Mouse (Mus musculus) forebrain, embryonic 16.5 days (tissue): ENCODE data around the gene Ncoa3. TPM values are rescaled to one million over a fixed set of nuclear protein-coding genes. Genes with fewer than 3 reads are reported as not detected.
A peak's percentile ranks its signal among the peaks of the same experiment; 100 is the strongest.
"Not testable (repeated sequence)": the region's sequence is repeated elsewhere in the genome, so short reads cannot be mapped to it uniquely, and the experiment has no call there.

Experiments
- ATAC-seq: fragments of 200-750 bp; cut with Nextera tagmentation; 2 replicates; pipeline ENCODE4 v1.8.0; 2017; ENCODE audit warnings: mild to moderate bottlenecking, moderate library complexity
- H3K27ac ChIP-seq: fragments of 300-500 bp; sonication (generic); 2 replicates; pipeline ENCODE4 v1.5.1; 2014; ENCODE audit warnings: low read length, control low read depth
- H3K27me3 ChIP-seq: fragments of 300-500 bp; sonication (generic); replicated peaks from 2 replicates; pipeline ENCODE4 v1.6.1; 2014; ENCODE audit warnings: low read length; ENCODE audit not compliant: control insufficient read depth, insufficient read depth
- H3K36me3 ChIP-seq: fragments of 300-500 bp; sonication (generic); 2 replicates; pipeline ENCODE4 v1.6.1; 2014; ENCODE audit not compliant: control insufficient read depth, insufficient read depth
- H3K4me1 ChIP-seq: fragments of 300-500 bp; sonication (generic); replicated peaks from 2 replicates; pipeline ENCODE4 v1.6.1; 2014; ENCODE audit warnings: low read length; ENCODE audit not compliant: control insufficient read depth, insufficient read depth
- H3K4me2 ChIP-seq: fragments of 300-500 bp; sonication (generic); 2 replicates; pipeline ENCODE4 v1.6.1; 2014; ENCODE audit warnings: mild to moderate bottlenecking, low read length, control low read depth
- H3K4me3 ChIP-seq: fragments of 300-500 bp; sonication (generic); replicated peaks from 2 replicates; pipeline ENCODE4 v1.5.1; 2014; ENCODE audit warnings: mild to moderate bottlenecking, low read length, control low read depth
- H3K9ac ChIP-seq: fragments of 300-500 bp; sonication (generic); replicated peaks from 2 replicates; pipeline ENCODE4 v1.6.1; 2014; ENCODE audit warnings: low read depth, low read length, control low read depth
- H3K9me3 ChIP-seq: fragments of 300-500 bp; sonication (generic); 2 replicates; pipeline ENCODE4 v1.6.1; 2016; ENCODE audit warnings: low read length; ENCODE audit not compliant: control insufficient read depth
- WGBS: fragments of 180-500 bp; shearing (Covaris S2); extraction: QIAGEN DNeasy Blood & Tissue Kit; methylation state at CpG from one replicate; pipeline ENCODE4 v1.1.7; 2014; 5-methylcytosine and 5-hydroxymethylcytosine counted together
- polyA plus RNA-seq: library from polyadenylated mRNA; unstranded; fragments of >200 nt; fragmentation: Nextera tagmentation; extraction: Ambion mirVana; gene quantifications from 2 replicates; pipeline ENCODE4 v1.2.1, GENCODE M21; 2015

Ncoa3 gene
- polyA plus RNA-seq, result 10.6 and 11.3 TPM in 2 replicates

DNA sequence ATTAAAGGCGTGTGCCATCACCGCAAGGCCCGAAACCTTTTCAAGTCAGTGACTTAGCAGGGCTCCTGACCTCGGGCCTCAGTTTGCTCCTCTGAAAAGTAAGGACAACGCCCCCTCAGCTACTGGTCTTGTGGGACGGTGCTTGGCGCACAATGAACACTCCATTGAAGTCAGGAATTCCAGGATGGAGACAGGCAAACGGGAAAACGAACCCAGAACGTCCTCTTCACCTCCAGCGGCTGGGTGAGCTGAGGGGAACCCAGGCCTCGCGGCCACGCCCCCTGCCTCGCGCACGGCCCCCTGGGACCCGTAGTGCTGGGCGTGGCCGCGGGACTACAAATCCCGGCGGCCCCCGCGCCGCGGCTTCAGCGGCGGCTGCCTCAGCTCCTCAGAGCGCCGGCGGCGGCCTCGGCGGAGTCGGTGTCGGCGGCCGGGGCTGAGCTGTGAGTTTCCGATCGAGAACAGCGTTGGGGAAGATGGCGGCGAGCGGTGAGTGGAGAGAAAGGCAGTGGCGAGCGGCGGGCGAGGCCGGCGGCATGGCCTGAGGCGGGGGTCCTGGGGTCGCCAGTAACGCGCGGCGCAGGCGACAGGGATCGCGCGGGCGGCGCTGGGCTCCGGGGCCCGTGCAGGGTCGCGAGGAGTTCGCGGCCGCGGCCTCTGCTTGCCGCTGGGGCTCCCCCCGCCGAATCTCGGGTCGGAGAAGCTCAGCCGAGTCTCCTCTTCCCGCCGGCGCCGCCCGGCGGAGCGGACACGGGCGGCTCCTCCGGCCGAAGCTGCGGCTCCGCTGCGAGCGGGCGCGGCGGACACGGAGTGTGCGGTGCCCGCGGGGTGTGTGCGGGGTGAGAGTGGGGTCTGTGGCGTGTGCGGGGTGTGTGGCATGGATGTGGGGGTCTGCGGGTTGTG, at the start of gene Ncoa3:
Gene Ncoa3, plus strand, starts transcription at position 367 of the 903 bp plus-strand sequence.
- peak; percentile 99 for ATAC-seq
- Histone ChIP-seq H3K27me3 (no peaks in the 10 kb centered on the region), H3K9me3 (no peaks in the 10 kb centered on the region), H3K9ac (peak within 1 kb of the TSS; percentile 86), H3K4me3 (peak within 1 kb of the TSS; percentile 61), H3K4me1 (peaks cover 8% of the 10 kb centered on the region), H3K36me3 (no peaks in the 10 kb centered on the region), H3K27ac (peak within 1 kb of the TSS; percentile 83), H3K4me2 (peak within 1 kb of the TSS; percentile 84)
- 2% methylated on average over 91 of the region's 103 CpGs for WGBS

DNA sequence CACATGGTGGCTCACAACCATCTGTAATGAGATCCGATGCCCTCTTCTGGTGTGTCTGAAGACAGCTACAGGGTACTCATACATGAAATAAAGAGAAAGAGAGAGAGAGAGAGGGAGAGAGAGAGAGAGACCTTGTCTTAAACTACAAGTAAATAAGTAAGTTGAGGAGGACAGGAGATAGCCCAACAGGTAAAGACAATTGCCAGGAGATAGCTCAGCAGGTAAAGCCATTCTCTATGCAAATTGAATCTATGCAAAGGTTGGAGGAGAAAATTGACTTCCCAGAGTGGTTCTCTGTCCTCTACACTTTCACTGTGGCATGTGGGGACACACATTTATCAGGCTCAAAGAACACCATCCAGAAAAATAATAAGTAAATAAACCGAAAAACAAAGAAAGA, 49.3 kb upstream of the Ncoa3 start:
- H3K9ac ChIP-seq, result no peak overlapping the region
- H3K36me3 ChIP-seq, result no peaks in the 10 kb centered on the region
- no peaks in the 10 kb centered on the region for H3K4me1 ChIP-seq
- no peak overlapping the region for H3K4me2 ChIP-seq
- no peaks in the 10 kb centered on the region for H3K9me3 ChIP-seq
- H3K27ac ChIP-seq, result no peak overlapping the region
- no peak overlapping the region for H3K4me3 ChIP-seq
- 98% methylated on average over 2 of the region's 2 CpGs for WGBS
- no peaks in the 10 kb centered on the region for H3K27me3 ChIP-seq
- ATAC-seq, result no peak

DNA sequence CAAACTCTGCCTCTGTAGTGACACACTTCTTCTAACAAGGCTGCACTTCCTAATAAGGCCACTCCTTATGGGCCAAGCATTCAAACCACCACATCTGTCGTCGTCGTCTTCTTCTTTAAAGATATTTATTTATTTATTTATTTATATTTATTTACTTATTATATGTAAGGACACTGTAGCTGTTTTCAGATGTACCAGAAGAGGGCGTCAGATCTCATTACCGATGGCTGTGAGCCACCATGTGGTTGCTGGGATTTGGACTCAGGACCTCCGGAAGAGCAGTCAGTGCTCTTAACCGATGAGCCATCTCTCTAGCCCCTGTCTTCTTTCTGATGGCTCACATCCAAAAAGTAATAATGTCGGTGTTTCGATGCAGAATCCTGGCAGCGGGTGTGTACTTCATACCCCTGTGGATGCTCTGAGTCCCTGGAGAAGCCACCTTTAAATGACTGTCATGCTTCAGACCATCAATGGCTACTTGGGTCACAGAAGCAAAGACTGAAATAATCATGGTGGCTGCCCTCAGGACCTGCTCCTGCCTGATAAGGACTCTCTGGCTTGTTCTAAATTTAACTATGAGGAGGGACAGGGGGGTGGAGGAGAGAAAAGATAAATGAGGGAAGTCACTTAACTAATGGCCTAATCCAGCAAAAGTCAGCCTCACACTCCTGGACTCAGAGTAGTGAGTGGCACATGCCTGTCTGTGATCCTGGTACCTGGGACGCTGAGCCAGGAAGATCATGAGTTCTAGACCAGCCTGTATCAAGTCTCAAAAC, 47.7 kb upstream of the Ncoa3 start:
- WGBS, result 78% methylated on average over 11 of the region's 11 CpGs

DNA sequence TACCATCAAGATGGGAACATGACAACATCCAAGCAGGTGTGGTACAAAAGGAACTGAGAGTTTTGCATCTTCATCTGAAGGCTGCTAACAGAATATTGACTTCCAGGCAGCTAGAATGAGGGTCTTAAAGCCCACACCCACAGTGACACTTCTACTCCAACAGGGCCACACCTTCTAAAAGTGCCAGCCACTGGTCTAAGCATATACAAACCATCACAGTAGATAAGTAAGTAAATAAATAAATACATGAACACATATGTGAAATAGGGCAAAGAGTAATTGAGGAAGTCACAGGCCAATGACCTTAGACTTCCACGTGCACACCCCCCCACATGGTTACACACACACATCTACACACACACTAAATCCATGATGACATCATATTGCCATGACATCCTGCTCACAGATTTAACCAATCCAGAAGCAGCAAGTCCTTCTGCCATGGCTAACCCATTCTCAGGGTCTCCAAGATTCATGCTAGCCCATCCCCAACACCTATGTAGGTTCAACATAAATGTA, 46.3 kb upstream of the Ncoa3 start:
- 87% methylated on average over 1 of the region's 1 CpGs for WGBS
- no peak for ATAC-seq

More for the DNA sequence above, 47.7 kb upstream of the Ncoa3 start:
- H3K4me3 ChIP-seq, result no peak overlapping the region
- ATAC-seq, result no peak
- H3K4me1 ChIP-seq, result no peaks in the 10 kb centered on the region
- no peaks in the 10 kb centered on the region for H3K36me3 ChIP-seq
- no peak overlapping the region for H3K9ac ChIP-seq
- H3K27me3 ChIP-seq, result no peaks in the 10 kb centered on the region
- no peaks in the 10 kb centered on the region for H3K9me3 ChIP-seq
- H3K27ac ChIP-seq, result no peak overlapping the region
- no peak overlapping the region for H3K4me2 ChIP-seq

DNA sequence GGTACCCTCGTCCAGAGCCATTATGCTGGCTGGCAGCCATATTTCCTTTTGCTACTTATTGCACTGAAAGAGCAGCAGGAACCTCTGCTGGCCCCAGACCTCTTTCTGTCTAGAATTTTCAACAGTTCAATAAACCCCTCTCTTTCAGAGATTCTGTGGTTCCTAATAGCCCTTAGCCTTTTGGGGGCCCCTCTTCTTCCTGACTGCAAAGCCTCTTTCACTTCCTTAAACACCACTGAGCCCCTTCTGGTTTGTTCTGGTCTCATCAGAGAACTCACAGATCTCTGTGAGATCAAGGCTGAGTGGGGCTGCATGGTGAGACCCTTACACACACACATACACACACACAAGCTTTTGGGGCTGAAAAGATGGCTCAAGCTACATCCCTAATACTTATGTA, 44.4 kb upstream of the Ncoa3 start:
- 31% methylated on average over 1 of the region's 1 CpGs for WGBS
- ATAC-seq, result no peak

More for the DNA sequence above, 46.3 kb upstream of the Ncoa3 start:
- Histone ChIP-seq H3K27ac (no peak overlapping the region), H3K4me3 (no peak overlapping the region), H3K9me3 (no peaks in the 10 kb centered on the region), H3K4me1 (no peaks in the 10 kb centered on the region), H3K36me3 (no peaks in the 10 kb centered on the region), H3K4me2 (no peak overlapping the region), H3K9ac (no peak overlapping the region), H3K27me3 (no peaks in the 10 kb centered on the region)

DNA sequence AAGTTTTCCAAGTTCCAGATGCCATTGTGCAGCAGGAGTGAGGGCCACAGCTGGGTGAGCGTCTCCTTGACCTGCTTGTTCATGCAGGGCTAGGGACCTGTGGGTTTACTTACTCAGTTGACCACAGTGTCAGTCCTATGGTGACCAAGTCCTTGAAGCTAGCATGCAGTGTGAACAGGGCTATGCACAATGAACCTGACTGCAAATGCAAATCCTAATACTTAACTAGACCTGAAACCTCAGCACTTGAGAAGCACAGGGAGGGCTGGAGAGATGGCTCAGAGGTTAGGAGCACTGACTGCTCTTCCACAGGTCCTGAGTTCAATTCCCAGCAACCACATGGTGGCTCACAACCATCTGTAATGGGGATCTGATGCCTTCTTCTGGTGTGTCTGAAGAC, 43.7 kb upstream of the Ncoa3 start:
- not testable (repeated sequence) for ATAC-seq, H3K9ac ChIP-seq, H3K27me3 ChIP-seq, H3K9me3 ChIP-seq, H3K4me1 ChIP-seq, H3K27ac ChIP-seq, H3K4me3 ChIP-seq, H3K4me2 ChIP-seq, H3K36me3 ChIP-seq
- WGBS, result 56% methylated on average over 1 of the region's 1 CpGs

More for the DNA sequence above, 44.4 kb upstream of the Ncoa3 start:
- H3K4me3 ChIP-seq, result no peak overlapping the region
- H3K4me1 ChIP-seq, result no peaks in the 10 kb centered on the region
- H3K27me3 ChIP-seq, result no peaks in the 10 kb centered on the region
- no peak overlapping the region for H3K4me2 ChIP-seq
- H3K9ac ChIP-seq, result no peak overlapping the region
- no peak overlapping the region for H3K27ac ChIP-seq
- H3K9me3 ChIP-seq, result no peaks in the 10 kb centered on the region
- no peaks in the 10 kb centered on the region for H3K36me3 ChIP-seq

DNA sequence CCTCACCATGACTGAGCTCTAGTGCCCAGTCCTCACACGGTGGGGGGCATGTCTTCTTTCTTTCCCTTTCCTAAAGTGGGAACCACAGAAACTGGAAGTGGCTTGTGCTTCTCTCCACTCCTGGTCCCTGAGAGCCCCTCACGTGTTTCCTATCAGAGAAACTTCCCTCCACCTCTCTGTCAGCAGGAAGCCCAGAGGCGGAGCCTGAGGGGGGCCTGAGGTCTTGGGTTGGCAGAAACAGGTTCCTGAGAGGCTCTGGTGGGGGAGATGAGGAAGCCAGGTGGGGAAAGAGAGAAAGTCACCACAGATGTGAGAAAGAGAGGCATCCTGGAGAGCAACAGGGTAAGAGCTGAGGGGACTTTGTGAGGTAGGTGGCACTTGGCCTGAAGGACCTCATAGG, 42.7 kb upstream of the Ncoa3 start:
- Histone ChIP-seq H3K36me3 (no peaks in the 10 kb centered on the region), H3K4me3 (no peak overlapping the region), H3K27ac (no peak overlapping the region), H3K9ac (no peak overlapping the region), H3K27me3 (no peaks in the 10 kb centered on the region), H3K4me2 (no peak overlapping the region), H3K9me3 (no peaks in the 10 kb centered on the region), H3K4me1 (no peaks in the 10 kb centered on the region)
- 72% methylated on average over 3 of the region's 3 CpGs for WGBS
- ATAC-seq, result no peak

DNA sequence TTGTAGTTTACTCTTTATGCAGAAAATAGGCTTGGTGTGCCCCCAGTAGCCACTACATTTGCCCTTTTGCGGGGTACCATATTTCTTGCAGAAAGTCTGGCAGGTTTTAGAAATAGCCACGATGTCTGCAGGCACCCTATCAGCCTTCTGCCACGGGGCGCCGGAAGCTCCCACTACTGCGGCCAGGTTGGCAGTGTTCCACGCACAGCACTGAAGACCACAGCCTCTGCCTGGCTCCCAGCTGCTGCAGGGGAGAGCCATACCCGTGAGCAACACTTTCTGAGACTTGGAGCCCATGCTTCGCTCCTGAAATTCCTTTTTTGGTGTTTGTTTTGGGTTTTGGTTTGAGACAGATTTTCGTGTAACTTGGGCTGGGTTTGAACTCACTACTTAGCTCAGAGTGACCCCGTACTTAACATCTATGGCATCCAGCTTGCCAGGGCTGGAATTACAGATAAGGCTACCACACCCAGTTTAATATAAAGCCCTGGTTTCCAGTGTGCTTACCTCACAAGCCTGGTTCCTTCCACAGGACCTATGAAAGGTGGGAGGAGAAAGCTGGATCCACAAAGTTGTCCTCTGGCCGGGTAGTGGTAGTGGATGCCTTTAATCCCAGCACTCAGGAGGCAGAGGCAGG, 40.9 kb upstream of the Ncoa3 start:
- Histone ChIP-seq H3K9ac (no peak overlapping the region), H3K9me3 (no peaks in the 10 kb centered on the region), H3K27me3 (no peaks in the 10 kb centered on the region), H3K4me3 (no peak overlapping the region), H3K27ac (no peak overlapping the region), H3K36me3 (no peaks in the 10 kb centered on the region), H3K4me2 (no peak overlapping the region), H3K4me1 (no peaks in the 10 kb centered on the region)
- WGBS, result 74% methylated on average over 12 of the region's 12 CpGs
- no peak for ATAC-seq

DNA sequence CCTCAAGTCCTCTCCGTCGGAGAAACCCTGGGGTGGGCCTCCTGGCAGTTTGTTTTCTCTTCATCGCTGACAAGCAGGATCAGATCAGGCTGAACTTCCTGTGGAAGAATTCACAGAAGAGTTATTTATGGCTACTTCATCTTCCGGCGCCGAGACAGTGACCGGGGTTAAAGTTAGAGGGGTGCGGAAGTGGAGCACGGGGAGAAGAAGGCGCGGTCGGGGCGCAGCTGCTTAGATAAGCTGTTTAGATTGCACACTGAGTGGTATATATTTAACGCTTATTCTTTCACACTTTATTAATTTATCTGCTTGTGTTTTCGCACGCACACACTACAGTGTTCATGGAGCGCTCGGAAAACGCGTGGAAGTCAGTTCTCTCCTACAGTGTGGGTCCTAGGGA, 37.6 kb upstream of the Ncoa3 start:
- WGBS, result 83% methylated on average over 20 of the region's 20 CpGs
- Histone ChIP-seq H3K27me3 (no peaks in the 10 kb centered on the region), H3K4me3 (no peak overlapping the region), H3K4me2 (no peak overlapping the region), H3K9ac (no peak overlapping the region), H3K4me1 (peaks cover 2% of the 10 kb centered on the region; the same call in 1 of the 2 replicates), H3K27ac (no peak overlapping the region), H3K9me3 (no peaks in the 10 kb centered on the region), H3K36me3 (no peaks in the 10 kb centered on the region)
- no peak for ATAC-seq
